Mouse (Mus musculus): ENCODE results near the gene Mapt.

DNA sequence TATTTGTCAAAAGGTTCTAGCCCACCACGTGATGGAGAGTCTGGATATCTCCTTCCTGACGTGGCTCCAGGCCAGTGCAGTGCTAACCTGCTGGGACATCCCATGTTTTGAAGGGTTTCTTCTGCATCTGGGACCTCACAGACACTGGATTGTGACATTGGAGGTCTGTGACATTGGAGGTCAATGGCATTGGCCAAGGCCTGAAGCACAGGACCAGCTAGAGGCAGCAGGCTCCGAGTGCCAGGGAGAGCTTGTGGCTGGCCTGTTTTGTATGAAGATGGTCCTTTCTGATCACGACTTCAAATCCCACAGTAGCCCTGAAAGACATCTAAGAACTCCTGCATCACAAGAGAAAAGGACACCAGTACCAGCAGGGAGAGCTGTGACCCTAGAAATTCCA, 99.0 kb downstream of the Mapt start:
- TF ChIP-seq POLR2A (IDR thresholded peaks at IDR 0.05; ENCODE audit: insufficient read depth, low read depth, low read length), result no peak
- no peak for TF ChIP-seq CTCF (IDR thresholded peaks at IDR 0.05)
